Comparison of ENCODE assay signal across 26 mouse cellular contexts in genomic region chr1:40352158-40352903, GRCm38 (mm10). TPM values are rescaled to one million over a fixed set of nuclear protein-coding genes. Genes with fewer than 3 reads are reported as not detected.
DNase-seq lines count a peak whose midpoint lies in the region; ATAC-seq and TF ChIP-seq lines count a peak whose summit lies in the region.
"Had no signal": no experiment of that assay in that cellular context is flagged by ENCODE, and none has a peak within 500 bp of the region (broad histone marks: within the 10 kb centered on the region; RNA-seq: fewer than 3 reads in every experiment).

No protein-coding gene starts in this region.

- TF ChIP-seq EP300 in MEL (IDR thresholded peaks at IDR 0.05; ENCODE audit: low read depth in 1 of 2, low read length in 2 of 2) = peak; percentile 70 to 75; a peak in 2 of 4 replicates

- no peak for TF ChIP-seq POLR2A in MEL (IDR thresholded peaks at IDR 0.05; ENCODE audit: control insufficient read depth in 1 of 2, insufficient read depth in 1 of 2, low read depth in 1 of 2, low read length in 2 of 2, poor library complexity in 1 of 2)

- DNase-seq in 3T3-L1 (ENCODE audit: low read depth, low spot score) = peak; percentile 9
- peak; percentile 81 for DNase-seq in MEL (ENCODE audit: low read depth, low spot score)
- no peak for DNase-seq in ovary, postnatal 14 days (ENCODE audit: low spot score)
- no peak for DNase-seq in heart, postnatal 25 days (ENCODE audit: low spot score)
- no peak for DNase-seq in layer of hippocampus, postnatal 10 days (ENCODE audit: low spot score in 2 of 2)
- DNase-seq: adrenal gland, postnatal 25 days; B cell, adult 2 months; cerebellum, adult 9-10 months; heart, postnatal 10 days; kidney, postnatal 25 days; left cerebral cortex, postnatal 4 days; lung, embryonic 14.5 days; midbrain, embryonic 14.5 days; retina, postnatal 1 day; thymus, postnatal 36 days had no signal

- peak; percentile 32; the same call in 1 of the 2 replicates for ATAC-seq in limb, embryonic 13.5 days (ENCODE audit: low FRiP score, low read depth)
- ATAC-seq in liver, embryonic 15.5 days (ENCODE audit: insufficient read depth) = peak; percentile 83
- no peak for ATAC-seq in forebrain, embryonic 13.5 days
- ATAC-seq: forebrain, embryonic 14.5 days; hindbrain, postnatal 0 days; intestine, postnatal 0 days had no signal

- peaks cover 0 to 40% of the 10 kb centered on the region in 2 experiments; a peak in 2 of 4 replicates for H3K36me3 ChIP-seq in MEL (ENCODE audit: control insufficient read depth in 1 of 2, insufficient read depth in 2 of 2, low read length in 2 of 2)
- no peaks in the 10 kb centered on the region for H3K36me3 ChIP-seq in limb, embryonic 13.5 days
- no peaks in the 10 kb centered on the region for H3K36me3 ChIP-seq in liver, embryonic 15.5 days (replicated peaks)
- no peaks in the 10 kb centered on the region for H3K36me3 ChIP-seq in forebrain, embryonic 13.5 days (ENCODE audit: poor library complexity, severe bottlenecking)
- H3K36me3 ChIP-seq: heart, embryonic 12.5 days; neural tube, embryonic 12.5 days; stomach, embryonic 15.5 days had no signal

- TF ChIP-seq CTCF in MEL (IDR thresholded peaks at IDR 0.05 in 2 of 3, conservative IDR thresholded peaks at IDR 0.05 in 1 of 3; ENCODE audit: control insufficient read depth in 1 of 3, insufficient read depth in 1 of 3, low read depth in 2 of 3, low read length in 3 of 3, poor library complexity in 1 of 3, severe bottlenecking in 1 of 3) = no peak

- no peak for TF ChIP-seq RAD21 in MEL (IDR thresholded peaks at IDR 0.05; ENCODE audit: low read depth, low read length)

- no peaks in the 10 kb centered on the region for H3K79me2 ChIP-seq in MEL (ENCODE audit: control insufficient read depth, insufficient read depth, low read length, poor library complexity)

- H3K27ac ChIP-seq in MEL (ENCODE audit: control insufficient read depth, low read depth, low read length) = peak overlapping the region; percentile 63
- no peak overlapping the region for H3K27ac ChIP-seq in limb, embryonic 13.5 days
- H3K27ac ChIP-seq in liver, embryonic 15.5 days (replicated peaks) = no peak overlapping the region; the same call in 1 of the 2 replicates
- H3K27ac ChIP-seq in forebrain, embryonic 13.5 days = no peak overlapping the region
- H3K27ac ChIP-seq: hindbrain, postnatal 0 days; neural tube, embryonic 12.5 days; stomach, embryonic 15.5 days had no signal

- peak overlapping the region; percentile 9 to 18; a peak in 3 of 4 replicates for H3K4me3 ChIP-seq in MEL (ENCODE audit: control insufficient read depth in 1 of 2, insufficient read depth in 1 of 2, low read depth in 2 of 2, low read length in 2 of 2)
- no peak overlapping the region for H3K4me3 ChIP-seq in limb, embryonic 13.5 days
- no peak overlapping the region for H3K4me3 ChIP-seq in liver, embryonic 15.5 days (replicated peaks)
- no peak overlapping the region for H3K4me3 ChIP-seq in forebrain, embryonic 13.5 days
- H3K4me3 ChIP-seq: erythroblast, embryonic 14.5 days; heart, embryonic 12.5 days; megakaryocyte, embryonic 14.5 days; neural tube, embryonic 12.5 days; stomach, embryonic 15.5 days had no signal

- H3K9ac ChIP-seq in MEL (ENCODE audit: control insufficient read depth, low read depth, low read length, poor library complexity, severe bottlenecking) = no peak overlapping the region
- no peak overlapping the region for H3K9ac ChIP-seq in limb, embryonic 13.5 days
- no peak overlapping the region for H3K9ac ChIP-seq in liver, embryonic 15.5 days
- H3K9ac ChIP-seq in forebrain, embryonic 13.5 days = no peak overlapping the region
- H3K9ac ChIP-seq: heart, embryonic 12.5 days; lung, embryonic 14.5 days; neural tube, embryonic 12.5 days; stomach, embryonic 15.5 days had no signal

- no peaks in the 10 kb centered on the region for H3K9me3 ChIP-seq in MEL (replicated peaks; ENCODE audit: insufficient read depth, low read length)
- H3K9me3 ChIP-seq in limb, embryonic 13.5 days = no peaks in the 10 kb centered on the region
- no peaks in the 10 kb centered on the region for H3K9me3 ChIP-seq in liver, embryonic 15.5 days (replicated peaks)
- no peaks in the 10 kb centered on the region for H3K9me3 ChIP-seq in forebrain, embryonic 13.5 days (replicated peaks)
- H3K9me3 ChIP-seq: heart, embryonic 12.5 days; megakaryocyte, embryonic 14.5 days; neural tube, embryonic 12.5 days; stomach, embryonic 15.5 days had no signal

- H3K27me3 ChIP-seq in MEL (ENCODE audit: control insufficient read depth in 1 of 2, insufficient read depth in 2 of 2, low read length in 2 of 2) = no peaks in the 10 kb centered on the region
- peaks cover 32% of the 10 kb centered on the region for H3K27me3 ChIP-seq in limb, embryonic 13.5 days
- no peaks in the 10 kb centered on the region for H3K27me3 ChIP-seq in liver, embryonic 15.5 days
- H3K27me3 ChIP-seq in forebrain, embryonic 13.5 days = no peaks in the 10 kb centered on the region
- H3K27me3 ChIP-seq: heart, embryonic 12.5 days; megakaryocyte, embryonic 14.5 days; neural tube, embryonic 12.5 days; stomach, embryonic 15.5 days had no signal

- WGBS in limb, embryonic 13.5 days = 72% methylated on average over 4 of the region's 4 CpGs
- WGBS in liver, embryonic 15.5 days (ENCODE audit: insufficient replicate concordance) = 29% methylated on average over 4 of the region's 4 CpGs
- 85% methylated on average over 4 of the region's 4 CpGs for WGBS in forebrain, embryonic 13.5 days

- intact Hi-C loops in heart, postnatal 25 days (cut with DNase I) = no loop called here

- no peak overlapping the region for H3K4me2 ChIP-seq in limb, embryonic 13.5 days (replicated peaks)
- H3K4me2 ChIP-seq in liver, embryonic 15.5 days = no peak overlapping the region
- no peak overlapping the region for H3K4me2 ChIP-seq in forebrain, embryonic 13.5 days
- H3K4me2 ChIP-seq: heart, embryonic 12.5 days; lung, embryonic 14.5 days; neural tube, embryonic 12.5 days; stomach, embryonic 15.5 days had no signal

- peaks cover 11 to 53% of the 10 kb centered on the region in 2 experiments for H3K4me1 ChIP-seq in MEL (ENCODE audit: control insufficient read depth in 1 of 2, insufficient read depth in 2 of 2, low read length in 2 of 2)
- peaks cover 16% of the 10 kb centered on the region for H3K4me1 ChIP-seq in limb, embryonic 13.5 days
- H3K4me1 ChIP-seq in liver, embryonic 15.5 days (replicated peaks) = peaks cover 29% of the 10 kb centered on the region
- no peaks in the 10 kb centered on the region for H3K4me1 ChIP-seq in forebrain, embryonic 13.5 days
- H3K4me1 ChIP-seq: megakaryocyte, embryonic 14.5 days; neural tube, embryonic 12.5 days; stomach, embryonic 15.5 days had no signal

TF ChIP-seq in MEL, 35 proteins besides CTCF, POLR2A, EP300 and RAD21:
- no peak for TF ChIP-seq MEF2A (IDR thresholded peaks at IDR 0.05; ENCODE audit: extremely low read depth, insufficient replicate concordance, low read depth, low read length, poor library complexity, severe bottlenecking)
- no peak for TF ChIP-seq ZNF384 (IDR thresholded peaks at IDR 0.05; ENCODE audit: low read depth, low read length)
- 0 out of 2 replicates have a peak, but pooled peaks have one; percentile 39 for TF ChIP-seq SIN3A (IDR thresholded peaks at IDR 0.05; ENCODE audit: low read length)
- no peak for TF ChIP-seq MYC (IDR thresholded peaks at IDR 0.05; ENCODE audit: low read depth, low read length)
- TF ChIP-seq ETS1 (IDR thresholded peaks at IDR 0.05; ENCODE audit: low read depth, low read length) = peak; percentile 27; the same call in 1 of the 2 replicates
- no peak for TF ChIP-seq MXI1 (IDR thresholded peaks at IDR 0.05; ENCODE audit: low read depth, low read length)
- no peak for TF ChIP-seq ZMIZ1 (IDR thresholded peaks at IDR 0.05; ENCODE audit: low read depth, low read length)
- no peak for TF ChIP-seq SMC3 (IDR thresholded peaks at IDR 0.05; ENCODE audit: low read depth, low read length)
- TF ChIP-seq GATA1 (IDR thresholded peaks at IDR 0.05; ENCODE audit: low read depth, low read length) = peak; percentile 74
- no peak for TF ChIP-seq NELFE (IDR thresholded peaks at IDR 0.05; ENCODE audit: low read depth, low read length)
- TF ChIP-seq KAT2A (conservative IDR thresholded peaks at IDR 0.05; ENCODE audit: low read depth, low read length) = no peak
- TF ChIP-seq ZKSCAN1 (IDR thresholded peaks at IDR 0.05; ENCODE audit: low read depth, low read length) = no peak
- no peak for TF ChIP-seq ZC3H11A (IDR thresholded peaks at IDR 0.05; ENCODE audit: low read depth, low read length)
- TF ChIP-seq USF2 (IDR thresholded peaks at IDR 0.05; ENCODE audit: borderline replicate concordance in 1 of 2, insufficient read depth in 1 of 2, low read depth in 1 of 2, low read length in 2 of 2) = no peak
- TF ChIP-seq TCF12 (IDR thresholded peaks at IDR 0.05; ENCODE audit: low read depth, low read length) = peak; percentile 73; the same call in 1 of the 2 replicates
- TF ChIP-seq RCOR1 (IDR thresholded peaks at IDR 0.05; ENCODE audit: low read depth, low read length) = peak; percentile 48; the same call in 1 of the 2 replicates

RNA-seq across cellular contexts. Expression of gene Il1rl2, which starts 27.9 kb away (rescaled TPM):
- 0.07 and 0.08 TPM in 2 replicates for total RNA-seq in MEL (2012; rRNA removed)
- polyA plus RNA-seq in MEL (2012; ENCODE audit: insufficient read depth in 1 of 2, insufficient read length in 2 of 2, low read depth in 1 of 2, low replicate concordance in 2 of 2, missing spikeins in 1 of 2) = under 1 TPM in 1 of 2 experiments, not detected in 1; 0.04 TPM
- polyA plus RNA-seq in limb, embryonic 13.5 days (2015; fragmentation: Nextera tagmentation; extraction: Ambion mirVana) = 4.3 and 5.1 TPM in 2 replicates
- 1.1 and 1.5 TPM in 2 replicates for polyA plus RNA-seq in liver, embryonic 15.5 days (2015; fragmentation: Nextera tagmentation; extraction: Ambion mirVana)
- 0.65 and 0.85 TPM in 2 replicates for polyA plus RNA-seq in forebrain, embryonic 13.5 days (2015; fragmentation: Nextera tagmentation; extraction: Ambion mirVana)
- total RNA-seq in heart, postnatal 25 days (2021) = 1 to 10 TPM; 1.4 to 2.2 TPM
- 1 to 10 TPM; 1.4 to 1.9 TPM for total RNA-seq in layer of hippocampus, postnatal 10 days (2021)
- polyA plus RNA-seq: erythroblast, embryonic 14.5 days had no signal

Comparison
In these comparisons a context has a peak if more than half of its experiments do, and no peak if none do; other contexts are left out.
1. DNase-seq: peak in 3T3-L1 (single experiment) and MEL (single experiment); none in ovary, postnatal 14 days (single experiment), heart, postnatal 25 days (single experiment) and layer of hippocampus, postnatal 10 days (0 of 2).
2. H3K4me3 ChIP-seq: peak in MEL (2 of 2); none in limb, embryonic 13.5 days (single experiment), liver, embryonic 15.5 days (single experiment) and forebrain, embryonic 13.5 days (single experiment).